Mouse (Mus musculus) hindbrain, postnatal 0 days (tissue): ENCODE results near the gene Ttc39a. TPM values are rescaled to one million over a fixed set of nuclear protein-coding genes. Genes with fewer than 3 reads are reported as not detected.

ENCODE experiments used
- ATAC-seq: fragments of 200-750 bp; cut with Nextera tagmentation; 2 replicates; pipeline ENCODE4 v1.8.0; 2017; ENCODE audit warnings: mild to moderate bottlenecking, moderate TSS enrichment, moderate library complexity
- DNase-seq: peaks from one replicate; pipeline ENCODE4 v3.0.0-alpha.2; 2015; ENCODE audit warnings: low spot score
- H3K27ac ChIP-seq: fragments of 300-500 bp; sonication (generic); 2 replicates; pipeline ENCODE4 v1.5.1; 2014; ENCODE audit warnings: mild to moderate bottlenecking
- H3K27me3 ChIP-seq: fragments of 300-500 bp; sonication (generic); 2 replicates; pipeline ENCODE4 v1.6.1; 2014; ENCODE audit warnings: low read length, mixed read lengths; ENCODE audit not compliant: insufficient read depth
- H3K36me3 ChIP-seq: fragments of 300-500 bp; sonication (generic); 2 replicates; pipeline ENCODE4 v1.6.1; 2014; ENCODE audit warnings: low read length, mixed read lengths; ENCODE audit not compliant: insufficient read depth
- H3K4me1 ChIP-seq: fragments of 300-500 bp; sonication (generic); 2 replicates; pipeline ENCODE4 v1.6.1; 2014; ENCODE audit warnings: antibody characterized with exemption, low read length, mixed read lengths; ENCODE audit not compliant: insufficient read depth
- H3K4me2 ChIP-seq: fragments of 300-500 bp; sonication (generic); 2 replicates; pipeline ENCODE4 v1.6.1; 2014; ENCODE audit warnings: low read depth, mild to moderate bottlenecking, low read length, moderate library complexity, mixed read lengths
- H3K4me3 ChIP-seq: fragments of 300-500 bp; sonication (generic); 2 replicates; pipeline ENCODE4 v1.5.1; 2014; ENCODE audit warnings: low read length
- H3K9ac ChIP-seq: fragments of 300-500 bp; sonication (generic); replicated peaks from 2 replicates; pipeline ENCODE4 v1.6.1; 2014; ENCODE audit warnings: mild to moderate bottlenecking, low read length, moderate library complexity, mixed read lengths
- H3K9me3 ChIP-seq: fragments of 300-500 bp; sonication (generic); 2 replicates; pipeline ENCODE4 v1.6.1; 2016; ENCODE audit warnings: low read length, mixed read lengths
- CTCF ChIP-seq: IDR thresholded peaks from 2 replicates; pipeline ENCODE4 v1.5.1; 2016; ENCODE audit warnings: antibody characterized with exemption, control low read depth, low read depth
- WGBS: fragments of 180-500 bp; shearing (Covaris S2); extraction: QIAGEN DNeasy Blood & Tissue Kit; methylation state at CpG from one replicate; pipeline ENCODE4 v1.1.7; 2014; 5-methylcytosine and 5-hydroxymethylcytosine counted together
- polyA plus RNA-seq: library from polyadenylated mRNA; unstranded; fragments of >200 nt; fragmentation: Nextera tagmentation; extraction: Ambion mirVana; gene quantifications from 2 replicates; pipeline ENCODE4 v1.2.1, GENCODE M21; 2015
- total RNA-seq: library from RNA; depleted of rRNA; stranded (reverse); fragments of >200 nt; gene quantifications from 2 replicates; pipeline ENCODE4 v1.2.3, GENCODE M21; 2014

The Ttc39a gene
- total and polyA plus RNA-seq, 2 experiments from 2014 or later = 6.4 to 6.8 TPM

DNA sequence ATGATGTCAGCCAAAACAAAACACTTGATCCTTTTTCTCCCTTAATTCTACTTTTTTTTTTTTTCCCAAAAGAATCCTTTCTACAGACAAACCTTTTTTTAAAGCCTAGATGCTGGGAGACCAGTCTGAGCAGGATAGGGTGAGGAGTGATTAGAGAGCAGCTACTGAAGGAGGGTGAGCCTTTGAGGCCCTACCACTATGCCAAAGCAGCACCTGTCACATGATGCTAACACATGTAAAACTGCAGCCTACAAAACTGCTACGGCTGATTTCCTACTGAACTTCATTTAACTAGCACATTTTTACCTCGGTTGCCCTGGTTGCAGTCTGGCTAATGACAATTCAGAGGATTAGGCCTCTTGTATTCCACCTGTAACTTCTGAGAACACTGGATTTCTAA lies 38.5 kb downstream of the Ttc39a start:
- DNase-seq (no peak), ATAC-seq (no peak)
- H3K27ac ChIP-seq = no peak overlapping the region
- no peaks in the 10 kb centered on the region for H3K27me3 ChIP-seq
- no peaks in the 10 kb centered on the region for H3K9me3 ChIP-seq
- H3K4me1 ChIP-seq = no peaks in the 10 kb centered on the region
- H3K9ac ChIP-seq = no peak overlapping the region
- no peak for TF ChIP-seq CTCF
- 50% methylated on average over 2 of the region's 2 CpGs for WGBS
- no peak overlapping the region for H3K4me3 ChIP-seq
- no peaks in the 10 kb centered on the region for H3K36me3 ChIP-seq
- no peak overlapping the region for H3K4me2 ChIP-seq

DNA sequence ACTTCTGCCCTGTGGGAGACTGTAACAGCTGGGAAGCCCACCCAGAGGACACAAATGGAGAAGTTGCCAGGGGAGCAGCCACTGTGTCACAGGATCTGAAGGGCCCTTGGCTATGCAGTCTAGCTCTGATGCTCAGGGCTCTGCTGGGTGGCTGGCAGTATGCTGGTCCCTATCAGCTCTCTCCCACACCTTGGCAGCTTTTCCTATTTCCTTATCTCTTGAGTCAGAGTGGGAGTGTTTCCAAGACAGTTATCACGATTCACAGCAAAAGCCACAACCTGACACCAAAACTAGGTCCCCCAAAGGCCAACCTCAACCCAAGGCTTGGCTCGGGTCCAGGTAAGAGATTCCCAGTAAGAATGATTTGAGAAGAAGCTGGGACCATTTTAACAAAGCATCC lies 39.0 kb downstream of the Ttc39a start:
- Histone ChIP-seq H3K9ac (no peak overlapping the region), H3K27me3 (no peaks in the 10 kb centered on the region), H3K9me3 (no peaks in the 10 kb centered on the region), H3K4me1 (no peaks in the 10 kb centered on the region), H3K36me3 (no peaks in the 10 kb centered on the region), H3K4me3 (no peak overlapping the region), H3K27ac (no peak overlapping the region), H3K4me2 (no peak overlapping the region)
- ATAC-seq (no peak), DNase-seq (no peak)
- no peak for TF ChIP-seq CTCF
- 71% methylated on average over 2 of the region's 2 CpGs for WGBS

DNA sequence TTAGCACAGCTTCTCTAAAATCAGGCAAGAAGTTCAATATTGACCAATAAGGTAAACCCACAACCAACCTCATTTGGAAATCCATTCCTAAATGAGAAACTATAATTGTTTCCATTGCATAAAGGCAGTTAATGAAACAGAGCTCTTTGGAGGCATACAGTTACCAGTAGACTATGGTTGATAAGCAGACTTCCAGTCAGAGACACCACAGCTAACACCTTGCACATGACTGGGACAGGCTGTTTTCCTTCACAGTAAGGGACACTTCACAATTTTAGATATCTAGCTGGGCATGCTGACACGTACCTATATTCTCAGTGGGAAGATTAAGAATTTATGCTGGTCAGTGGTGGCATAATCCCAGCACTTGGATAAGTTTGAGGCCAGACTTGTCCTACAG lies 39.5 kb downstream of the Ttc39a start:
- Histone ChIP-seq H3K4me2 (no peak overlapping the region), H3K4me1 (no peaks in the 10 kb centered on the region), H3K9me3 (no peaks in the 10 kb centered on the region), H3K9ac (no peak overlapping the region), H3K36me3 (peaks cover 4% of the 10 kb centered on the region; the same call in 1 of the 2 replicates), H3K27ac (no peak overlapping the region), H3K4me3 (no peak overlapping the region), H3K27me3 (no peaks in the 10 kb centered on the region)
- no peak for ATAC-seq
- TF ChIP-seq CTCF = no peak
- WGBS = 80% methylated on average over 1 of the region's 1 CpGs
- no peak for DNase-seq

DNA sequence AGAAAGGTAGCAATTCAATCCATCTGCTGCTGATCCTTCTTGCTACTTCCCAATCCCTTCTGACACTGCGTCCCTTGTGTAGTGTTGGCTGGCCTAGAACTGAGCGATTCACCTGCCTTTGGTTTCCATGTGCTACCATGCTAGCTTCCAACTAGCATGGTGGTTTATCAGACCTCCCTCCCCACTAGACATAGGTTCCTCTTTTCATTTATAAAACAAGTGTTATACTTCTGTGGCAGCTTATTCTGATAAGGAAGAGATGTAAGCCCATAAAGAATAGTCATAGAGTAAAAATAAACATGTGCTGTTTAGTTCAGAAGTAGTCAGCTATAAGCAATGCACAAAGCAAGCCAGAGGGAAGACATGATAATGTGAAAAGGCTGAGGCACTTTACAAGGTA lies 42.1 kb downstream of the Ttc39a start:
- Histone ChIP-seq H3K9me3 (no peaks in the 10 kb centered on the region), H3K4me2 (no peak overlapping the region), H3K27ac (no peak overlapping the region), H3K36me3 (peaks cover 5% of the 10 kb centered on the region; the same call in 1 of the 2 replicates), H3K4me1 (no peaks in the 10 kb centered on the region), H3K4me3 (no peak overlapping the region), H3K9ac (no peak overlapping the region), H3K27me3 (no peaks in the 10 kb centered on the region)
- TF ChIP-seq CTCF = no peak
- ATAC-seq (no peak), DNase-seq (no peak)
- WGBS = 98% methylated on average over 2 of the region's 2 CpGs

DNA sequence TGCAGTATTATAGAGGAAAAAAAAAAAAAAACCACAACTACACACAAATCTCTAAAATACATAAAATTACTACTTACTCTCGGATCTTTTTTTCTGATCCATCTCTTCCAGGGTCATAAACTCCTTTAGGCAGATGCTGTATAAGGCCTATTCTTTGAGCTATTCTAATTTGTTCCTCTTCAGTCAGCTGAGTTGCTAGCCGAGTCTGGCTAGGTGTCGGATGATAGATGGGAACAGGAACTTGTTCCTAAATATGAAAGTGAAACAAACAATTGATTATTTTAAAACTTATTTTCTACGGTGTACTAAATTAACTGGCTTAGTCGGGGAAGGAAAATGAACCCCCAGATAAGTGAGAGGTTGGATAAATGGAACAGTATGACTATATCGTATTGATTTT lies 50.4 kb downstream of the Ttc39a start:
- H3K9ac ChIP-seq = no peak overlapping the region
- no peaks in the 10 kb centered on the region for H3K9me3 ChIP-seq
- TF ChIP-seq CTCF = no peak
- no peak overlapping the region for H3K4me2 ChIP-seq
- DNase-seq (no peak), ATAC-seq (no peak)
- no peak overlapping the region for H3K4me3 ChIP-seq
- H3K4me1 ChIP-seq = no peaks in the 10 kb centered on the region
- H3K27ac ChIP-seq = no peak overlapping the region
- peaks cover 7% of the 10 kb centered on the region; the same call in 1 of the 2 replicates for H3K36me3 ChIP-seq
- no peaks in the 10 kb centered on the region for H3K27me3 ChIP-seq
- 92% methylated on average over 6 of the region's 6 CpGs for WGBS

DNA sequence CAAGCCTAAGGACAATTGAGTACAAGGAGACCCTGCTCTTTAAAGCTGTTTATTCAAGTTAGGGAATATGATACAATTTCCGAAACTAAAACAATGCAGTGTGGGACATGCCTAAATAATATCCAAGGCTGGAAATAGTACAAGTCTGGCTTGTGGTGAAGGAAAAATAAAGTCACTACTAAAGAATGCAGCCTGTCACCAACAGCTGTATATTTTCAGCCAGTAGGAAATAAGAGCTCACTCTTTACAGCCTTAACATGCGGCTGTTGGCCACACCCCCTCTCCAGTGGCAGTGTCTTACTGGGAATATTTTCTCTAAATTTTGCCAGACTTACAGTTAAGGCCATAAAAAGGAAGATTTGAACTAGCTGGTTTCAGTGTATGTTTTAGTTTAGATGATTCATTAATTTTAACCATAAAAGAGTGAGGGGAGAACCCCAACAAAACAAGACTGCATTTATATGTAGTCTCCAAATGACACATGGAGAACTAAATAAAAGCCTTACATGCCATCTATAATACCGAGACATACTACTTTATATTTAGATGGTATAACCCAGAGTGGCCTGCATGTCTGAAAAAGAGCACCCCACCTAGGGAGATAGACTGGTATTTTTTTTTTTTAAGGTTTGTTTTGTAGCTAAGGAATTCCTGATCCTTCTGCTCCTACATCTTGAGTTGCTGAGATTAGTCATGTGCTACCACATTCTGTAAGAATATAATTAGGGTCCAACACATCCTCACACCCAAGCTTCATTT lies 54.2 kb downstream of the Ttc39a start:
- ATAC-seq (no peak), DNase-seq (no peak)
- no peak overlapping the region for H3K4me2 ChIP-seq
- no peaks in the 10 kb centered on the region for H3K4me1 ChIP-seq
- WGBS = 73% methylated on average over 3 of the region's 3 CpGs
- H3K27ac ChIP-seq = no peak overlapping the region
- no peaks in the 10 kb centered on the region for H3K9me3 ChIP-seq
- H3K9ac ChIP-seq = no peak overlapping the region
- no peak overlapping the region for H3K4me3 ChIP-seq
- no peak for TF ChIP-seq CTCF
- H3K36me3 ChIP-seq = peaks cover under 1% of the 10 kb centered on the region; the same call in 1 of the 2 replicates
- no peaks in the 10 kb centered on the region for H3K27me3 ChIP-seq

DNA sequence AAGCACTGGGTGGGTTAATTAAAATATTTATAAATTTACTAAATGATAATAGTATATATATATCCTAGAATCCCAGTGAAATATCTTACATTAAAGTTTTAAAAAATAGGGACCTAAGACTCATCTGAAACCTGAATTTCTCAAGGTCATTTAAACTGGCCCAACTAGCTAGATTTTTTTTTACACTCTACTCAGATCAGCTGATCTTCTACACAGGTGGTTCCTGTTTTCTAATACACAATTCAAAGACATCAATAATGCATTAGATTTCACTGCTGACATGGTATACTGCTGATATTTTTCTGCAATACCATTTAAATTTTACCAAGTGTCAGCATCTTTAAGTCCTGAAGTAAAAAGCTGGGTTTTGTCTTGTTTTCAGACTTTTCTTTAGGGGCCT lies 57.5 kb downstream of the Ttc39a start:
- ATAC-seq = no peak
- no peak for TF ChIP-seq CTCF
- Histone ChIP-seq H3K27ac (no peak overlapping the region), H3K4me2 (no peak overlapping the region), H3K9ac (no peak overlapping the region), H3K4me3 (no peak overlapping the region), H3K9me3 (no peaks in the 10 kb centered on the region), H3K36me3 (no peaks in the 10 kb centered on the region), H3K4me1 (no peaks in the 10 kb centered on the region), H3K27me3 (no peaks in the 10 kb centered on the region)
- no peak for DNase-seq
